Comparison of ENCODE assay signal across 8 mouse cellular contexts in genomic region chr5:122091070-122091469, GRCm38 (mm10). TPM values are rescaled to one million over a fixed set of nuclear protein-coding genes. Genes with fewer than 3 reads are reported as not detected.
DNase-seq lines count a peak whose midpoint lies in the region; ATAC-seq and TF ChIP-seq lines count a peak whose summit lies in the region.

No protein-coding gene starts in this region.

- 17% methylated on average over 15 of the region's 15 CpGs for WGBS in kidney, adult 2 months
- 12% methylated on average over 15 of the region's 15 CpGs for WGBS in forebrain, embryonic 15.5 days
- 21% methylated on average over 15 of the region's 15 CpGs for WGBS in limb, embryonic 11.5 days

- no peak overlapping the region for H3K9ac ChIP-seq in forebrain, embryonic 15.5 days (replicated peaks)
- H3K9ac ChIP-seq in limb, embryonic 11.5 days (ENCODE audit: low read length) = no peak overlapping the region

- H3K9me3 ChIP-seq in forebrain, embryonic 15.5 days = no peaks in the 10 kb centered on the region
- no peaks in the 10 kb centered on the region for H3K9me3 ChIP-seq in limb, embryonic 11.5 days (ENCODE audit: control insufficient read depth, low read length)

- no peak overlapping the region for H3K4me2 ChIP-seq in forebrain, embryonic 15.5 days (replicated peaks)
- no peak overlapping the region for H3K4me2 ChIP-seq in limb, embryonic 11.5 days (ENCODE audit: low read depth, severe bottlenecking)

- peak; percentile 31 for DNase-seq in kidney, adult 2 months
- no peak for DNase-seq in kidney, adult 11 months
- DNase-seq in ES-CJ7 (ENCODE audit: low read depth, low spot score) = peak; percentile 82
- peak; percentile 60 for DNase-seq in brain, adult 2 months (ENCODE audit: low read depth, low spot score)
- peak; percentile 87 for DNase-seq in limb, embryonic 11.5 days (ENCODE audit: low spot score)
- DNase-seq in adipocyte (ENCODE audit: low spot score) = no peak

- no peaks in the 10 kb centered on the region for H3K36me3 ChIP-seq in kidney, adult 2 months (ENCODE audit: control insufficient read depth, insufficient read depth, low read length)
- H3K36me3 ChIP-seq in forebrain, embryonic 15.5 days = no peaks in the 10 kb centered on the region
- no peaks in the 10 kb centered on the region for H3K36me3 ChIP-seq in limb, embryonic 11.5 days (ENCODE audit: control insufficient read depth, insufficient read depth, low read length)

- ATAC-seq in forebrain, embryonic 15.5 days (replicated peaks) = 0 out of 2 replicates have a peak, but pooled peaks have one; percentile 46
- ATAC-seq in limb, embryonic 11.5 days (ENCODE audit: insufficient number of reproducible peaks, low FRiP score, low TSS enrichment, low read depth) = no peak
- peak; percentile 47; the same call in 1 of the 2 replicates for ATAC-seq in neutrophil, adult 5-6 weeks (ENCODE audit: extremely low read depth, insufficient number of reproducible peaks, low FRiP score, poor library complexity, severe bottlenecking)

- H3K27me3 ChIP-seq in kidney, adult 2 months (replicated peaks; ENCODE audit: control insufficient read depth, insufficient read depth, low read length) = no peaks in the 10 kb centered on the region
- H3K27me3 ChIP-seq in forebrain, embryonic 15.5 days = no peaks in the 10 kb centered on the region
- H3K27me3 ChIP-seq in limb, embryonic 11.5 days (ENCODE audit: control insufficient read depth, insufficient read depth, low read length) = no peaks in the 10 kb centered on the region

- no peaks in the 10 kb centered on the region for H3K4me1 ChIP-seq in kidney, adult 2 months (ENCODE audit: control insufficient read depth, insufficient read depth, low read length)
- peaks cover 5% of the 10 kb centered on the region for H3K4me1 ChIP-seq in forebrain, embryonic 15.5 days
- H3K4me1 ChIP-seq in limb, embryonic 11.5 days (ENCODE audit: control insufficient read depth, insufficient read depth, low read length) = no peaks in the 10 kb centered on the region

- no peak overlapping the region for H3K4me3 ChIP-seq in kidney, adult 2 months (ENCODE audit: insufficient read depth, low read depth, low read length)
- H3K4me3 ChIP-seq in forebrain, embryonic 15.5 days = no peak overlapping the region
- no peak overlapping the region for H3K4me3 ChIP-seq in limb, embryonic 11.5 days (ENCODE audit: low read depth, low read length)

- TF ChIP-seq CTCF in kidney, adult 2 months (conservative IDR thresholded peaks at IDR 0.05; ENCODE audit: insufficient read depth, insufficient read length, low read depth, low read length) = peak; percentile 68

- no peak overlapping the region for H3K27ac ChIP-seq in kidney, adult 2 months (ENCODE audit: insufficient read depth, low read depth, low read length)
- no peak overlapping the region for H3K27ac ChIP-seq in forebrain, embryonic 15.5 days (replicated peaks)
- H3K27ac ChIP-seq in limb, embryonic 11.5 days (replicated peaks; ENCODE audit: low read depth, low read length) = no peak overlapping the region

- TF ChIP-seq POLR2A in kidney, adult 2 months (IDR thresholded peaks at IDR 0.05; ENCODE audit: low read depth, low read length) = no peak

RNA-seq across cellular contexts. Expression of gene Myl2, which starts 9.7 kb away (rescaled TPM):
- 0.90 and 11.8 TPM in 2 replicates for polyA plus RNA-seq in kidney, adult 2 months (2012; rRNA removed)
- 0.28 and 3.6 TPM in 2 replicates for polyA plus RNA-seq in forebrain, embryonic 15.5 days (2015; fragmentation: Nextera tagmentation; extraction: Ambion mirVana)
- polyA plus RNA-seq in limb, embryonic 11.5 days (2014; fragmentation: Nextera tagmentation; extraction: Ambion mirVana) = 3.4 TPM in 1 of 2 replicates, not detected in the other
- 5.2 and 6.3 TPM in 2 replicates for total RNA-seq in neutrophil, adult 5-6 weeks (2017)

RNA-seq across cellular contexts. Expression of gene Cux2, which starts 41.2 kb away (rescaled TPM):
- polyA plus RNA-seq in kidney, adult 2 months (2012; rRNA removed) = 3.2 and 3.6 TPM in 2 replicates
- polyA plus RNA-seq in forebrain, embryonic 15.5 days (2015; fragmentation: Nextera tagmentation; extraction: Ambion mirVana) = 32.3 and 33.7 TPM in 2 replicates
- 3.0 and 3.7 TPM in 2 replicates for polyA plus RNA-seq in limb, embryonic 11.5 days (2014; fragmentation: Nextera tagmentation; extraction: Ambion mirVana)
- under 0.01 TPM in 1 of 2 replicates, not detected in the other for total RNA-seq in neutrophil, adult 5-6 weeks (2017)

RNA-seq across cellular contexts. Expression of gene Ccdc63, which starts 49.6 kb away (rescaled TPM):
- 0.09 and 0.14 TPM in 2 replicates for polyA plus RNA-seq in kidney, adult 2 months (2012; rRNA removed)
- not detected in 2 replicates for polyA plus RNA-seq in forebrain, embryonic 15.5 days (2015; fragmentation: Nextera tagmentation; extraction: Ambion mirVana)
- 0.04 TPM in 1 of 2 replicates, not detected in the other for polyA plus RNA-seq in limb, embryonic 11.5 days (2014; fragmentation: Nextera tagmentation; extraction: Ambion mirVana)
- total RNA-seq in neutrophil, adult 5-6 weeks (2017) = 1.1 and 2.0 TPM in 2 replicates

Comparison
In these comparisons a context has a peak if more than half of its experiments do, and no peak if none do; other contexts are left out.
1. DNase-seq: peak in kidney, adult 2 months (single experiment), ES-CJ7 (single experiment), brain, adult 2 months (single experiment) and limb, embryonic 11.5 days (single experiment); none in kidney, adult 11 months (single experiment) and adipocyte (single experiment).